Mouse (Mus musculus): Measurements from ENCODE around the gene Hs3st3b1. TPM values are rescaled to one million over a fixed set of nuclear protein-coding genes. Genes with fewer than 3 reads are reported as not detected.

The Hs3st3b1 gene
- polyA plus RNA-seq, 1 experiment from 2014 or later, result 14.5 TPM

- Histone ChIP-seq H3K27me3 (ENCODE audit: control insufficient read depth, insufficient read depth, low read depth, low read length) (no peaks in the 10 kb centered on the region), H3K9ac (ENCODE audit: low read depth, low read length) (no peak overlapping the region), H3K4me2 (ENCODE audit: low read depth, low read length) (no peak overlapping the region), H3K27ac (ENCODE audit: low read length) (peak overlapping the region; percentile 71), H3K4me3 (ENCODE audit: low read depth, low read length) (no peak overlapping the region), H3K4me1 (ENCODE audit: control insufficient read depth, low read depth, low read length) (peaks cover 5% of the 10 kb centered on the region; the same call in 1 of the 2 replicates), H3K9me3 (replicated peaks; ENCODE audit: control insufficient read depth, low read length) (no peaks in the 10 kb centered on the region), H3K36me3 (ENCODE audit: control insufficient read depth, insufficient read depth) (no peaks in the 10 kb centered on the region)
- no peak for ATAC-seq (ENCODE audit: low read depth)
- WGBS (ENCODE audit: insufficient replicate concordance), result 34% methylated on average over 10 of the region's 10 CpGs
Measured at GRCm38 (mm10) chr11:63879261-63879660, 42.8 kb downstream of the Hs3st3b1 start.

GRCm38 (mm10) chr11:63878616-63879015, 43.5 kb downstream of the Hs3st3b1 start:
- Histone ChIP-seq H3K9ac (ENCODE audit: low read depth, low read length) (no peak overlapping the region), H3K4me1 (ENCODE audit: control insufficient read depth, low read depth, low read length) (peaks cover 5% of the 10 kb centered on the region; the same call in 1 of the 2 replicates), H3K36me3 (ENCODE audit: control insufficient read depth, insufficient read depth) (no peaks in the 10 kb centered on the region), H3K27ac (ENCODE audit: low read length) (peak overlapping the region; percentile 42; the same call in 1 of the 2 replicates), H3K4me2 (ENCODE audit: low read depth, low read length) (no peak overlapping the region), H3K27me3 (ENCODE audit: control insufficient read depth, insufficient read depth, low read depth, low read length) (no peaks in the 10 kb centered on the region), H3K4me3 (ENCODE audit: low read depth, low read length) (no peak overlapping the region), H3K9me3 (replicated peaks; ENCODE audit: control insufficient read depth, low read length) (no peaks in the 10 kb centered on the region)
- WGBS (ENCODE audit: insufficient replicate concordance), result 65% methylated on average over 4 of the region's 4 CpGs
- peak; percentile 53 for ATAC-seq (ENCODE audit: low read depth)

GRCm38 (mm10) chr11:63862746-63863145, 59.3 kb downstream of the Hs3st3b1 start:
- H3K27me3 ChIP-seq (ENCODE audit: control insufficient read depth, insufficient read depth, low read depth, low read length), result no peaks in the 10 kb centered on the region
- no peak overlapping the region for H3K4me3 ChIP-seq (ENCODE audit: low read depth, low read length)
- no peaks in the 10 kb centered on the region for H3K4me1 ChIP-seq (ENCODE audit: control insufficient read depth, low read depth, low read length)
- no peak overlapping the region for H3K27ac ChIP-seq (ENCODE audit: low read length)
- H3K36me3 ChIP-seq (ENCODE audit: control insufficient read depth, insufficient read depth), result no peaks in the 10 kb centered on the region
- H3K9ac ChIP-seq (ENCODE audit: low read depth, low read length), result no peak overlapping the region
- H3K4me2 ChIP-seq (ENCODE audit: low read depth, low read length), result no peak overlapping the region
- WGBS (ENCODE audit: insufficient replicate concordance), result 8% methylated on average over 1 of the region's 1 CpGs
- ATAC-seq (ENCODE audit: low read depth), result peak; percentile 52; the same call in 1 of the 2 replicates
- H3K9me3 ChIP-seq (replicated peaks; ENCODE audit: control insufficient read depth, low read length), result no peaks in the 10 kb centered on the region

GRCm38 (mm10) chr11:63861982-63862381, 60.1 kb downstream of the Hs3st3b1 start:
- Histone ChIP-seq H3K9ac (ENCODE audit: low read depth, low read length) (no peak overlapping the region), H3K27me3 (ENCODE audit: control insufficient read depth, insufficient read depth, low read depth, low read length) (no peaks in the 10 kb centered on the region), H3K4me1 (ENCODE audit: control insufficient read depth, low read depth, low read length) (no peaks in the 10 kb centered on the region), H3K4me2 (ENCODE audit: low read depth, low read length) (no peak overlapping the region), H3K4me3 (ENCODE audit: low read depth, low read length) (no peak overlapping the region), H3K27ac (ENCODE audit: low read length) (peak overlapping the region; percentile 61), H3K9me3 (replicated peaks; ENCODE audit: control insufficient read depth, low read length) (no peaks in the 10 kb centered on the region), H3K36me3 (ENCODE audit: control insufficient read depth, insufficient read depth) (no peaks in the 10 kb centered on the region)
- ATAC-seq (ENCODE audit: low read depth), result peak; percentile 88
- 20% methylated on average over 1 of the region's 1 CpGs for WGBS (ENCODE audit: insufficient replicate concordance)

- WGBS (ENCODE audit: insufficient replicate concordance), result 53% methylated on average over 6 of the region's 6 CpGs
- Histone ChIP-seq H3K9me3 (replicated peaks; ENCODE audit: control insufficient read depth, low read length) (no peaks in the 10 kb centered on the region), H3K9ac (ENCODE audit: low read depth, low read length) (no peak overlapping the region), H3K4me2 (ENCODE audit: low read depth, low read length) (no peak overlapping the region), H3K36me3 (ENCODE audit: control insufficient read depth, insufficient read depth) (no peaks in the 10 kb centered on the region), H3K4me1 (ENCODE audit: control insufficient read depth, low read depth, low read length) (no peaks in the 10 kb centered on the region; the same call in 1 of the 2 replicates), H3K27ac (ENCODE audit: low read length) (0 out of 2 replicates have a peak overlapping the region, but pooled peaks have one; percentile 24), H3K4me3 (ENCODE audit: low read depth, low read length) (no peak overlapping the region), H3K27me3 (ENCODE audit: control insufficient read depth, insufficient read depth, low read depth, low read length) (no peaks in the 10 kb centered on the region)
- ATAC-seq (ENCODE audit: low read depth), result peak; percentile 76; the same call in 1 of the 2 replicates
Measured at GRCm38 (mm10) chr11:63851041-63851730, 70.9 kb downstream of the Hs3st3b1 start.

- Histone ChIP-seq H3K4me1 (ENCODE audit: control insufficient read depth, low read depth, low read length) (no peaks in the 10 kb centered on the region; the same call in 1 of the 2 replicates), H3K9ac (ENCODE audit: low read depth, low read length) (no peak overlapping the region), H3K27me3 (ENCODE audit: control insufficient read depth, insufficient read depth, low read depth, low read length) (no peaks in the 10 kb centered on the region), H3K4me3 (ENCODE audit: low read depth, low read length) (no peak overlapping the region), H3K9me3 (replicated peaks; ENCODE audit: control insufficient read depth, low read length) (no peaks in the 10 kb centered on the region), H3K27ac (ENCODE audit: low read length) (no peak overlapping the region), H3K36me3 (ENCODE audit: control insufficient read depth, insufficient read depth) (no peaks in the 10 kb centered on the region), H3K4me2 (ENCODE audit: low read depth, low read length) (no peak overlapping the region)
- WGBS (ENCODE audit: insufficient replicate concordance), result 70% methylated on average over 4 of the region's 4 CpGs
- no peak for ATAC-seq (ENCODE audit: low read depth)
Measured at GRCm38 (mm10) chr11:63850261-63850660, 71.8 kb downstream of the Hs3st3b1 start.

GRCm38 (mm10) chr11:63845379-63845778, 76.7 kb downstream of the Hs3st3b1 start:
- H3K36me3 ChIP-seq (ENCODE audit: control insufficient read depth, insufficient read depth), result no peaks in the 10 kb centered on the region
- ATAC-seq (ENCODE audit: low read depth), result no peak

GRCm38 (mm10) chr11:63844701-63845100, 77.4 kb downstream of the Hs3st3b1 start:
- no peaks in the 10 kb centered on the region for H3K36me3 ChIP-seq (ENCODE audit: control insufficient read depth, insufficient read depth)
- no peaks in the 10 kb centered on the region; the same call in 1 of the 2 replicates for H3K27me3 ChIP-seq (ENCODE audit: control insufficient read depth, insufficient read depth, low read depth, low read length)
- no peak overlapping the region for H3K4me3 ChIP-seq (ENCODE audit: low read depth, low read length)
- ATAC-seq (ENCODE audit: low read depth), result no peak
- H3K4me1 ChIP-seq (ENCODE audit: control insufficient read depth, low read depth, low read length), result no peaks in the 10 kb centered on the region
- no peak overlapping the region for H3K9ac ChIP-seq (ENCODE audit: low read depth, low read length)
- no peak overlapping the region for H3K27ac ChIP-seq (ENCODE audit: low read length)
- H3K9me3 ChIP-seq (replicated peaks; ENCODE audit: control insufficient read depth, low read length), result no peaks in the 10 kb centered on the region
- 54% methylated on average over 8 of the region's 8 CpGs for WGBS (ENCODE audit: insufficient replicate concordance)
- H3K4me2 ChIP-seq (ENCODE audit: low read depth, low read length), result no peak overlapping the region

More at GRCm38 (mm10) chr11:63845379-63845778, 76.7 kb downstream of the Hs3st3b1 start:
- Histone ChIP-seq H3K27ac (ENCODE audit: low read length) (no peak overlapping the region), H3K4me2 (ENCODE audit: low read depth, low read length) (no peak overlapping the region), H3K4me3 (ENCODE audit: low read depth, low read length) (no peak overlapping the region), H3K27me3 (ENCODE audit: control insufficient read depth, insufficient read depth, low read depth, low read length) (no peaks in the 10 kb centered on the region; the same call in 1 of the 2 replicates), H3K9ac (ENCODE audit: low read depth, low read length) (no peak overlapping the region), H3K9me3 (replicated peaks; ENCODE audit: control insufficient read depth, low read length) (no peaks in the 10 kb centered on the region), H3K4me1 (ENCODE audit: control insufficient read depth, low read depth, low read length) (no peaks in the 10 kb centered on the region; the same call in 1 of the 2 replicates)
- no CpG with 5 or more reads among the region's 6 CpGs for WGBS (ENCODE audit: insufficient replicate concordance)

- H3K9ac ChIP-seq (ENCODE audit: low read depth, low read length), result no peak overlapping the region
- WGBS (ENCODE audit: insufficient replicate concordance), result 61% methylated on average over 13 of the region's 13 CpGs
- no peaks in the 10 kb centered on the region for H3K4me1 ChIP-seq (ENCODE audit: control insufficient read depth, low read depth, low read length)
- H3K27ac ChIP-seq (ENCODE audit: low read length), result no peak overlapping the region
- H3K27me3 ChIP-seq (ENCODE audit: control insufficient read depth, insufficient read depth, low read depth, low read length), result no peaks in the 10 kb centered on the region; the same call in 1 of the 2 replicates
- H3K9me3 ChIP-seq (replicated peaks; ENCODE audit: control insufficient read depth, low read length), result no peaks in the 10 kb centered on the region
- no peaks in the 10 kb centered on the region for H3K36me3 ChIP-seq (ENCODE audit: control insufficient read depth, insufficient read depth)
- H3K4me3 ChIP-seq (ENCODE audit: low read depth, low read length), result no peak overlapping the region
- H3K4me2 ChIP-seq (ENCODE audit: low read depth, low read length), result peak overlapping the region; percentile 21; the same call in 1 of the 2 replicates
- ATAC-seq (ENCODE audit: low read depth), result no peak
Measured at GRCm38 (mm10) chr11:63837526-63837925, 84.6 kb downstream of the Hs3st3b1 start.

Measured in liver, embryonic 16.5 days (tissue).